ENCODE assay signal across 8 mouse cellular contexts in the genomic region with DNA sequence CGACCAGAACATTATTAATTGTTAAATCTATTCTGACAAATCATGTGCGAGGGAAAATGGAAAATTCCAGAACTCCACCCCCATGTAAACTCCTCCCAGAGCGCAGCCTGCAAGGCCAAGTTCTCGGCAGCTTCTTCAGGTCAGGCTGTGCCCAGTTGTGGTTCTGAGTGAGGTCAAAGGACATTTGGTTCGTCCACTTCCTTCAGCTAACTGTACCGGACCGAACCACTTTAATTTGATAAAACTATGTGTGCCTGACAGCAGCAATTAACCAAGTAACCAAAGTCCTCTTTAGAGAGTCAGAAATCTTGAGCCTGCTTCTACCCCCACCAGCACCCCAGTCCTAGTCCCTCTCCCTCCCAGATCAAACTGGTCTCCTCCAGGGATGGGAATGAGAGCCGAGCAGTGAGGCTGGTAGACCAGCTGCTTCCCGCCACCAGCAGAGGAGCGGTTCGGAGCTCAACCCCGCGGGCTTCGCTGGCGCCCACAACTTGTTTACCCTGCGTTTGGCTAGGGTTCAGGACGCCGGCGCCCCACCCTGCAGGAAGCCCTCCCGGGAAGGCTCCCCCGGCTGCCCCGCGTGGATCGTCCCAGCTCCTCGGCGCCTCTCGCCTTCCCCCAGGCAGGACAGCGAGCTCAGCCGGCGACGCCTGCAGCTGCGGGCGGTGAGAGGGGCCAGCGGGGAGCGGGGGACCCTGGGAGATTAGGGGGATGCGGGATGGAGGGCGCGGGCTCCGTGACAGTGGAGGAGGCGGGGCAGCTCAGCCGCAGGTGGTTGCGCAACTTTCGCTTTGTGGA. TPM values are rescaled to one million over a fixed set of nuclear protein-coding genes. Genes with fewer than 3 reads are reported as not detected.
DNase-seq lines count a peak whose midpoint lies in the region; ATAC-seq and TF ChIP-seq lines count a peak whose summit lies in the region.

A gene (plus strand): TSS at position 113 of the 798 bp plus-strand sequence.

- DNase-seq in CD4-positive helper T cell, adult 2 months (ENCODE audit: low read depth, low spot score) = peak; percentile 15
- DNase-seq in adrenal gland, postnatal 25 days = peak; percentile 71
- peak; percentile 90 for DNase-seq in lung, embryonic 14.5 days
- DNase-seq in testis, postnatal 14 days (ENCODE audit: low spot score) = peak; percentile 40

- H3K27me3 ChIP-seq in heart, embryonic 13.5 days (replicated peaks) = no peaks in the 10 kb centered on the region
- no peaks in the 10 kb centered on the region for H3K27me3 ChIP-seq in kidney, embryonic 16.5 days (ENCODE audit: insufficient read depth, low read length)
- no peaks in the 10 kb centered on the region for H3K27me3 ChIP-seq in lung, embryonic 14.5 days (ENCODE audit: insufficient read depth, low read length)
- no peaks in the 10 kb centered on the region for H3K27me3 ChIP-seq in neural tube, embryonic 14.5 days (ENCODE audit: control insufficient read depth, insufficient read depth, low read length)

- no peaks in the 10 kb centered on the region for H3K36me3 ChIP-seq in heart, embryonic 13.5 days
- no peaks in the 10 kb centered on the region for H3K36me3 ChIP-seq in kidney, embryonic 16.5 days (ENCODE audit: insufficient read depth, low read length)
- H3K36me3 ChIP-seq in lung, embryonic 14.5 days (ENCODE audit: insufficient read depth) = no peaks in the 10 kb centered on the region
- no peaks in the 10 kb centered on the region for H3K36me3 ChIP-seq in neural tube, embryonic 14.5 days (ENCODE audit: control insufficient read depth, insufficient read depth, low read length)

- H3K27ac ChIP-seq in heart, embryonic 13.5 days (replicated peaks) = peak within 1 kb of the TSS; percentile 66; the same call in 1 of the 2 replicates
- H3K27ac ChIP-seq in kidney, embryonic 16.5 days (ENCODE audit: low read length) = peak within 1 kb of the TSS; percentile 67; the same call in 1 of the 2 replicates
- peak within 1 kb of the TSS; percentile 94 for H3K27ac ChIP-seq in lung, embryonic 14.5 days (ENCODE audit: low read depth)
- peak within 1 kb of the TSS; percentile 52; the same call in 1 of the 2 replicates for H3K27ac ChIP-seq in neural tube, embryonic 14.5 days (ENCODE audit: low read depth, low read length)

- no peak for TF ChIP-seq CTCF in lung, embryonic 14.5 days (IDR thresholded peaks at IDR 0.05; ENCODE audit: low read depth)

- H3K4me2 ChIP-seq in heart, embryonic 13.5 days = peak within 1 kb of the TSS; percentile 95
- H3K4me2 ChIP-seq in kidney, embryonic 16.5 days (replicated peaks; ENCODE audit: low read depth, low read length) = peak within 1 kb of the TSS; percentile 86
- peak within 1 kb of the TSS; percentile 71 for H3K4me2 ChIP-seq in lung, embryonic 14.5 days
- H3K4me2 ChIP-seq in neural tube, embryonic 14.5 days (ENCODE audit: low read depth, low read length) = peak within 1 kb of the TSS; percentile 97

- H3K9me3 ChIP-seq in heart, embryonic 13.5 days = no peaks in the 10 kb centered on the region
- H3K9me3 ChIP-seq in kidney, embryonic 16.5 days (ENCODE audit: low read length) = no peaks in the 10 kb centered on the region
- no peaks in the 10 kb centered on the region for H3K9me3 ChIP-seq in lung, embryonic 14.5 days (ENCODE audit: low read depth, low read length)
- no peaks in the 10 kb centered on the region for H3K9me3 ChIP-seq in neural tube, embryonic 14.5 days (ENCODE audit: control insufficient read depth, low read length)

- peak; percentile 86 for ATAC-seq in erythroblast, adult 5-6 weeks (replicated peaks; ENCODE audit: low FRiP score, poor library complexity, severe bottlenecking)
- peak; percentile 42; the same call in 1 of the 2 replicates for ATAC-seq in heart, embryonic 13.5 days (ENCODE audit: extremely low read depth, insufficient number of reproducible peaks, low FRiP score, low TSS enrichment)
- peak; percentile 94 for ATAC-seq in kidney, embryonic 16.5 days (ENCODE audit: low FRiP score, low TSS enrichment)
- peak; percentile 95 for ATAC-seq in lung, embryonic 14.5 days (ENCODE audit: insufficient read depth)
- ATAC-seq in neural tube, embryonic 14.5 days (ENCODE audit: low read depth) = peak; percentile 90

- H3K4me3 ChIP-seq in heart, embryonic 13.5 days = peak within 1 kb of the TSS; percentile 81
- peak within 1 kb of the TSS; percentile 68 for H3K4me3 ChIP-seq in kidney, embryonic 16.5 days (ENCODE audit: low read length)
- peak within 1 kb of the TSS; percentile 50 for H3K4me3 ChIP-seq in lung, embryonic 14.5 days (ENCODE audit: low read depth, low read length)
- peak within 1 kb of the TSS; percentile 58 for H3K4me3 ChIP-seq in neural tube, embryonic 14.5 days (ENCODE audit: low read depth, low read length)

- no peaks in the 10 kb centered on the region for H3K4me1 ChIP-seq in heart, embryonic 13.5 days
- no peaks in the 10 kb centered on the region for H3K4me1 ChIP-seq in kidney, embryonic 16.5 days (ENCODE audit: insufficient read depth, low read length)
- no peaks in the 10 kb centered on the region; the same call in 1 of the 2 replicates for H3K4me1 ChIP-seq in lung, embryonic 14.5 days (ENCODE audit: insufficient read depth)
- H3K4me1 ChIP-seq in neural tube, embryonic 14.5 days (ENCODE audit: control insufficient read depth, insufficient read depth, low read length) = peaks cover 3% of the 10 kb centered on the region; the same call in 1 of the 2 replicates

- 10% methylated on average over 42 of the region's 43 CpGs for WGBS in heart, embryonic 13.5 days
- 8% methylated on average over 42 of the region's 43 CpGs for WGBS in kidney, embryonic 16.5 days
- WGBS in lung, embryonic 14.5 days = 5% methylated on average over 42 of the region's 43 CpGs
- 12% methylated on average over 42 of the region's 43 CpGs for WGBS in neural tube, embryonic 14.5 days

- H3K9ac ChIP-seq in heart, embryonic 13.5 days = peak within 1 kb of the TSS; percentile 89
- peak within 1 kb of the TSS; percentile 82 for H3K9ac ChIP-seq in kidney, embryonic 16.5 days (replicated peaks; ENCODE audit: low read length)
- peak within 1 kb of the TSS; percentile 61 for H3K9ac ChIP-seq in lung, embryonic 14.5 days
- H3K9ac ChIP-seq in neural tube, embryonic 14.5 days (replicated peaks; ENCODE audit: low read depth, low read length) = peak within 1 kb of the TSS; percentile 56

RNA-seq across cellular contexts. Expression of the gene that starts here (rescaled TPM):
- total RNA-seq in adrenal gland, postnatal 25 days (2021) = 17.5 and 18.1 TPM in 2 replicates
- 1.3 and 2.9 TPM in 2 replicates for total RNA-seq in erythroblast, adult 5-6 weeks (2015; ENCODE audit: low replicate concordance)
- total RNA-seq in erythroblast, adult 5-6 weeks (2017; ENCODE audit: low replicate concordance) = 2.2 and 2.5 TPM in 2 replicates
- 3.9 and 4.7 TPM in 2 replicates for polyA plus RNA-seq in heart, embryonic 13.5 days (2015; fragmentation: Nextera tagmentation; extraction: Ambion mirVana)
- 4.5 and 4.9 TPM in 2 replicates for polyA plus RNA-seq in kidney, embryonic 16.5 days (2015; fragmentation: Nextera tagmentation; extraction: Ambion mirVana)
- polyA plus RNA-seq in lung, embryonic 14.5 days (2014; fragmentation: Nextera tagmentation; extraction: Ambion mirVana) = 16.0 and 16.9 TPM in 2 replicates
- 1.9 and 3.5 TPM in 2 replicates for polyA plus RNA-seq in neural tube, embryonic 14.5 days (2014; fragmentation: Nextera tagmentation; extraction: Ambion mirVana)

Comparison
In these comparisons a context has a peak if more than half of its experiments do, and no peak if none do; other contexts are left out.
1. Peak in every context shown above with its lines: DNase-seq, ATAC-seq, H3K4me3 ChIP-seq and H3K27ac ChIP-seq.
2. DNase-seq: peak in every context shown above with its lines; median percentile 90 in lung, embryonic 14.5 days; 71 in adrenal gland, postnatal 25 days; 40 in testis, postnatal 14 days; 15 in CD4-positive helper T cell, adult 2 months.
3. ATAC-seq: peak in every context shown above with its lines; median percentile 95 in lung, embryonic 14.5 days; 94 in kidney, embryonic 16.5 days; 90 in neural tube, embryonic 14.5 days; 86 in erythroblast, adult 5-6 weeks; 42 in heart, embryonic 13.5 days.